Mouse (Mus musculus) olfactory bulb, adult 2 months (tissue): Measurements from ENCODE around the gene Gm5565.

Experiments
- CTCF ChIP-seq: fragments of 200-500 bp; IDR thresholded peaks from 2 replicates; pipeline ENCODE4 v1.5.1; 2012; ENCODE audit warnings: low read depth, mild to moderate bottlenecking, low read length, moderate library complexity; ENCODE audit not compliant: insufficient read depth
- POLR2A ChIP-seq: fragments of 200-500 bp; IDR thresholded peaks from 2 replicates; pipeline ENCODE4 v1.6.1; 2012; ENCODE audit warnings: mild to moderate bottlenecking, low read depth, low read length, moderate library complexity; ENCODE audit not compliant: insufficient read depth

GRCm38 (mm10) chr5:146199073-146199472 is 38.7 kb upstream of the Gm5565 start:
- no peak for TF ChIP-seq CTCF
- no peak for TF ChIP-seq POLR2A
